ENCODE assay signal across 9 mouse cellular contexts in genomic region chr4:123991223-123991622, GRCm38 (mm10).
A peak's percentile ranks its signal among the peaks of the same experiment; 100 is the strongest.
DNase-seq lines count a peak whose midpoint lies in the region; ATAC-seq and TF ChIP-seq lines count a peak whose summit lies in the region.
"Had no signal": no experiment of that assay in that cellular context is flagged by ENCODE, and none has a peak within 500 bp of the region (broad histone marks: within the 10 kb centered on the region; RNA-seq: fewer than 3 reads in every experiment).

No protein-coding gene starts in this region.

- WGBS in heart, embryonic 10.5 days: 6% methylated on average over 10 of the region's 10 CpGs
- 7% methylated on average over 10 of the region's 10 CpGs for WGBS in hindbrain, embryonic 15.5 days
- 12% methylated on average over 10 of the region's 10 CpGs for WGBS in midbrain, embryonic 11.5 days

- no peak overlapping the region for H3K9ac ChIP-seq in hindbrain, embryonic 15.5 days
- no peak overlapping the region for H3K9ac ChIP-seq in midbrain, embryonic 11.5 days (ENCODE audit: low read length)

- peaks cover 18% of the 10 kb centered on the region for H3K4me1 ChIP-seq in heart, embryonic 10.5 days
- peaks cover 35% of the 10 kb centered on the region for H3K4me1 ChIP-seq in G1E (ENCODE audit: insufficient read depth, low read depth, low read length)
- peaks cover 15% of the 10 kb centered on the region for H3K4me1 ChIP-seq in hindbrain, embryonic 15.5 days (replicated peaks)
- H3K4me1 ChIP-seq in midbrain, embryonic 11.5 days (ENCODE audit: control insufficient read depth, insufficient read depth, low read length): peaks cover 11% of the 10 kb centered on the region

- H3K9me3 ChIP-seq in heart, embryonic 10.5 days: no peaks in the 10 kb centered on the region; the same call in 1 of the 2 replicates
- H3K9me3 ChIP-seq in G1E (replicated peaks): peaks cover 6% of the 10 kb centered on the region
- no peaks in the 10 kb centered on the region for H3K9me3 ChIP-seq in hindbrain, embryonic 15.5 days
- no peaks in the 10 kb centered on the region for H3K9me3 ChIP-seq in midbrain, embryonic 11.5 days (ENCODE audit: control insufficient read depth, low read length)

- H3K36me3 ChIP-seq in heart, embryonic 10.5 days: no peaks in the 10 kb centered on the region
- no peaks in the 10 kb centered on the region for H3K36me3 ChIP-seq in G1E (replicated peaks)
- H3K36me3 ChIP-seq in hindbrain, embryonic 15.5 days: no peaks in the 10 kb centered on the region
- no peaks in the 10 kb centered on the region for H3K36me3 ChIP-seq in midbrain, embryonic 11.5 days (ENCODE audit: control insufficient read depth, insufficient read depth, low read length)

- no peak for ATAC-seq in G1E (ENCODE audit: extremely low read depth, insufficient number of reproducible peaks, low FRiP score, poor library complexity, severe bottlenecking)
- no peak for ATAC-seq in hindbrain, embryonic 15.5 days (ENCODE audit: low FRiP score, low read depth)
- peak; percentile 10; the same call in 1 of the 2 replicates for ATAC-seq in midbrain, embryonic 11.5 days (ENCODE audit: low FRiP score)

- no peak for TF ChIP-seq CTCF in G1E (IDR thresholded peaks at IDR 0.05; ENCODE audit: low read depth, low read length)

- H3K27me3 ChIP-seq in heart, embryonic 10.5 days (ENCODE audit: insufficient read depth, poor library complexity, severe bottlenecking): peaks cover 45% of the 10 kb centered on the region
- H3K27me3 ChIP-seq in G1E (ENCODE audit: insufficient read depth, low read length): peaks cover 8% of the 10 kb centered on the region
- peaks cover 12% of the 10 kb centered on the region; the same call in 1 of the 2 replicates for H3K27me3 ChIP-seq in hindbrain, embryonic 15.5 days
- peaks cover 5% of the 10 kb centered on the region; the same call in 1 of the 2 replicates for H3K27me3 ChIP-seq in midbrain, embryonic 11.5 days (ENCODE audit: control insufficient read depth, insufficient read depth, low read length)

- H3K4me2 ChIP-seq in hindbrain, embryonic 15.5 days: peak overlapping the region; percentile 74
- peak overlapping the region; percentile 58 for H3K4me2 ChIP-seq in midbrain, embryonic 11.5 days

- DNase-seq in heart, embryonic 10.5 days (ENCODE audit: low spot score): no peak
- DNase-seq in heart, adult 11 months: no peak
- DNase-seq in G1E (ENCODE audit: low spot score): no peak
- DNase-seq in midbrain, embryonic 11.5 days (ENCODE audit: low spot score, missing footprints): no peak
- no peak for DNase-seq in Muller cell, postnatal 12 days (ENCODE audit: inconsistent ontology term)
- DNase-seq in layer of hippocampus, adult 8-10 months (ENCODE audit: low spot score in 2 of 2): no peak
- DNase-seq in thymus, postnatal 14 days: no peak

- peak overlapping the region; percentile 73; the same call in 1 of the 2 replicates for H3K27ac ChIP-seq in heart, embryonic 10.5 days
- H3K27ac ChIP-seq in hindbrain, embryonic 15.5 days (replicated peaks): no peak overlapping the region
- no peak overlapping the region for H3K27ac ChIP-seq in midbrain, embryonic 11.5 days (ENCODE audit: low read depth, low read length)

- H3K4me3 ChIP-seq in heart, embryonic 10.5 days: peak overlapping the region; percentile 57
- peak overlapping the region; percentile 63; the same call in 1 of the 2 replicates for H3K4me3 ChIP-seq in G1E (ENCODE audit: low read depth, low read length)
- H3K4me3 ChIP-seq in hindbrain, embryonic 15.5 days: peak overlapping the region; percentile 27
- H3K4me3 ChIP-seq in midbrain, embryonic 11.5 days (ENCODE audit: low read depth, low read length): peak overlapping the region; percentile 26; the same call in 1 of the 2 replicates
- H3K4me3 ChIP-seq: erythroblast, embryonic 14.5 days had no signal
